Mouse (Mus musculus) neural tube, embryonic 15.5 days (tissue): ENCODE data around the gene Aldh18a1. TPM values are rescaled to one million over a fixed set of nuclear protein-coding genes. Genes with fewer than 3 reads are reported as not detected.
A peak's percentile ranks its signal among the peaks of the same experiment; 100 is the strongest.

Experiments used
- ATAC-seq: fragments of 200-750 bp; cut with Nextera tagmentation; 2 replicates; pipeline ENCODE4 v1.8.0; 2017; ENCODE audit warnings: mild to moderate bottlenecking, moderate TSS enrichment, moderate library complexity; ENCODE audit not compliant: low FRiP score
- H3K27ac ChIP-seq: fragments of 300-500 bp; sonication (generic); replicated peaks from 2 replicates; pipeline ENCODE4 v1.5.1; 2015; ENCODE audit warnings: mild to moderate bottlenecking, inconsistent platforms
- H3K27me3 ChIP-seq: fragments of 300-500 bp; sonication (generic); replicated peaks from 2 replicates; pipeline ENCODE4 v1.6.1; 2015; ENCODE audit warnings: inconsistent platforms
- H3K36me3 ChIP-seq: fragments of 300-500 bp; sonication (generic); 2 replicates; pipeline ENCODE4 v1.6.1; 2015; ENCODE audit warnings: inconsistent platforms
- H3K4me1 ChIP-seq: fragments of 300-500 bp; sonication (generic); 2 replicates; pipeline ENCODE4 v1.6.1; 2015; ENCODE audit warnings: inconsistent platforms
- H3K4me2 ChIP-seq: fragments of 300-500 bp; sonication (generic); 2 replicates; pipeline ENCODE4 v1.6.1; 2015; ENCODE audit warnings: inconsistent platforms, mild to moderate bottlenecking, moderate library complexity
- H3K4me3 ChIP-seq: fragments of 300-500 bp; sonication (generic); replicated peaks from 2 replicates; pipeline ENCODE4 v1.5.1; 2015; ENCODE audit warnings: mild to moderate bottlenecking, inconsistent platforms
- H3K9ac ChIP-seq: fragments of 300-500 bp; sonication (generic); replicated peaks from 2 replicates; pipeline ENCODE4 v1.6.1; 2015; ENCODE audit warnings: mild to moderate bottlenecking, inconsistent platforms
- H3K9me3 ChIP-seq: fragments of 300-500 bp; sonication (generic); replicated peaks from 2 replicates; pipeline ENCODE4 v1.6.1; 2016; ENCODE audit warnings: inconsistent platforms
- WGBS: fragments of 180-500 bp; shearing (Covaris S2); methylation state at CpG from one replicate; pipeline ENCODE4 v1.1.7; 2015; ENCODE audit warnings: mixed read lengths; 5-methylcytosine and 5-hydroxymethylcytosine counted together
- polyA plus RNA-seq: library from polyadenylated mRNA; unstranded; fragments of >200 nt; fragmentation: Nextera tagmentation; extraction: Ambion mirVana; gene quantifications from 2 replicates; pipeline ENCODE4 v1.2.1, GENCODE M21; 2015

The Aldh18a1 gene
- polyA plus RNA-seq, 1 experiment from 2014 or later, result 43.0 TPM

- H3K9ac ChIP-seq, result no peak overlapping the region
- WGBS, result 81% methylated on average over 1 of the region's 1 CpGs
- ATAC-seq, result no peak
Observed at GRCm38 (mm10) chr19:40518706-40519105, 69.6 kb downstream of the Aldh18a1 start.

DNA sequence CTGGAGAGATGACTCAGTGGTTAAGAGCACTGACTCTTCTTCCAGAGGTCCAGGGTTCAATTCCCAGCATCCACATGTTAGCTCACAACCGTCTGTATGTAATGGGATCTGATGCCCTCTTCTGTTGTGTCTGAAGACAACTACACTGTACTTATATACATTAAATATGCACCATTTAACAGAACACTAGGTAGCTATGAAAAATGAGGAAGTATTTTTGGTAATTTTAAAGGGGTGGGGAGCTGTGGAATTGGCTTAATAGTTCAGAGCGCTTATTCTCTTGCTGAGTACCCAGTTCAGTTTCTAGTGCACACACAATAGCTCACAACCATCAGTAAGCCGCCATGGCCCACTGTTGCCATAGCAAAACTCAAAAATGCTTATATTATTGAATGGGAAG lies 72.7 kb downstream of the Aldh18a1 start:
- Histone ChIP-seq H3K27ac (no peak overlapping the region), H3K4me1 (peaks cover 19% of the 10 kb centered on the region), H3K4me2 (no peak overlapping the region), H3K4me3 (no peak overlapping the region), H3K9me3 (no peaks in the 10 kb centered on the region), H3K9ac (no peak overlapping the region), H3K27me3 (no peaks in the 10 kb centered on the region), H3K36me3 (no peaks in the 10 kb centered on the region)
- WGBS, result 93% methylated on average over 3 of the region's 3 CpGs
- no peak for ATAC-seq

More at GRCm38 (mm10) chr19:40518706-40519105, 69.6 kb downstream of the Aldh18a1 start:
- no peaks in the 10 kb centered on the region for H3K4me1 ChIP-seq
- H3K27me3 ChIP-seq, result no peaks in the 10 kb centered on the region
- H3K9me3 ChIP-seq, result no peaks in the 10 kb centered on the region
- H3K27ac ChIP-seq, result no peak overlapping the region
- no peak overlapping the region for H3K4me3 ChIP-seq
- H3K36me3 ChIP-seq, result no peaks in the 10 kb centered on the region
- no peak overlapping the region for H3K4me2 ChIP-seq

GRCm38 (mm10) chr19:40514376-40514775 lies 73.9 kb downstream of the Aldh18a1 start:
- H3K36me3 ChIP-seq, result no peaks in the 10 kb centered on the region
- H3K27me3 ChIP-seq, result no peaks in the 10 kb centered on the region
- 0 out of 2 replicates have a peak overlapping the region, but pooled peaks have one; percentile 63 for H3K4me2 ChIP-seq
- no peaks in the 10 kb centered on the region for H3K9me3 ChIP-seq
- 90% methylated on average over 7 of the region's 7 CpGs for WGBS
- ATAC-seq, result no peak
- H3K9ac ChIP-seq, result no peak overlapping the region
- no peak overlapping the region for H3K4me3 ChIP-seq
- H3K27ac ChIP-seq, result no peak overlapping the region
- peaks cover 29% of the 10 kb centered on the region for H3K4me1 ChIP-seq

GRCm38 (mm10) chr19:40513632-40514078 lies 74.6 kb downstream of the Aldh18a1 start, which contains the start of gene Sorbs1:
Gene Sorbs1 (minus strand): TSS chr19:40513779.
- peak within 1 kb of the TSS; percentile 75 for H3K4me3 ChIP-seq
- no peaks in the 10 kb centered on the region for H3K9me3 ChIP-seq
- peak within 1 kb of the TSS; percentile 91 for H3K27ac ChIP-seq
- peak within 1 kb of the TSS; percentile 63 for H3K4me2 ChIP-seq
- peaks cover 34% of the 10 kb centered on the region for H3K4me1 ChIP-seq
- H3K27me3 ChIP-seq, result no peaks in the 10 kb centered on the region
- peak within 1 kb of the TSS; percentile 87 for H3K9ac ChIP-seq
- H3K36me3 ChIP-seq, result no peaks in the 10 kb centered on the region
- 0% methylated on average over 43 of the region's 51 CpGs for whole genome bisulfite sequencing
- peak; percentile 97 for ATAC-seq

- Histone ChIP-seq H3K36me3 (no peaks in the 10 kb centered on the region), H3K4me2 (peak overlapping the region; percentile 63), H3K9me3 (no peaks in the 10 kb centered on the region), H3K27me3 (no peaks in the 10 kb centered on the region), H3K4me1 (peaks cover 34% of the 10 kb centered on the region), H3K4me3 (peak overlapping the region; percentile 75), H3K9ac (peak overlapping the region; percentile 87), H3K27ac (peak overlapping the region; percentile 91)
- WGBS, result under 1% methylated on average over 34 of the region's 34 CpGs
- peak; percentile 60 for ATAC-seq
Observed at GRCm38 (mm10) chr19:40512500-40513421, 75.5 kb downstream of the Aldh18a1 start.

- no peak for ATAC-seq
- Histone ChIP-seq H3K9me3 (no peaks in the 10 kb centered on the region), H3K4me1 (peaks cover 34% of the 10 kb centered on the region), H3K9ac (peak overlapping the region; percentile 87), H3K36me3 (no peaks in the 10 kb centered on the region), H3K27ac (peak overlapping the region; percentile 91), H3K27me3 (no peaks in the 10 kb centered on the region), H3K4me2 (peak overlapping the region; percentile 63), H3K4me3 (peak overlapping the region; percentile 75)
- WGBS, result 17% methylated on average over 5 of the region's 5 CpGs
Observed at GRCm38 (mm10) chr19:40511679-40512309, 76.5 kb downstream of the Aldh18a1 start.

DNA sequence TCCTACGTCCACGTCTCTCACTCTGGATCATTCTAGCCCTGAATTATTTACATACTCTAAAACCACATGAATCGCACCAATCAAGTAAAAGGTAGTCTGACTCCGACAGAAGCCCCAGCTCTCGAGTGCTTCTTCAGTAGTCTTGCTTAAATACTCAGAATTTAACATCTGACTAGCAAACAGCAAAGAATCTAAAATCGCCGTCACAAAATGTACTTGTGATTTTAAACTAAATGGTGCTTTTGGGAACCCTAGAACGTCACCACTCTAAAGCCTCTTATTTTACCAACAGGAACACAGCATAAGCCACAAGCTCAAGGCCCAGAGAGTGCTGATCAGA lies 77.2 kb downstream of the Aldh18a1 start:
- Histone ChIP-seq H3K36me3 (no peaks in the 10 kb centered on the region), H3K9ac (peak overlapping the region; percentile 37), H3K4me1 (peaks cover 34% of the 10 kb centered on the region), H3K9me3 (no peaks in the 10 kb centered on the region), H3K4me3 (peak overlapping the region; percentile 75), H3K4me2 (peak overlapping the region; percentile 63), H3K27me3 (no peaks in the 10 kb centered on the region), H3K27ac (peak overlapping the region; percentile 58)
- no peak for ATAC-seq
- WGBS, result 41% methylated on average over 8 of the region's 8 CpGs

- peak overlapping the region; percentile 63 for H3K4me2 ChIP-seq
- H3K9ac ChIP-seq, result peak overlapping the region; percentile 37
- peak overlapping the region; percentile 58 for H3K27ac ChIP-seq
- no peaks in the 10 kb centered on the region for H3K36me3 ChIP-seq
- 64% methylated on average over 13 of the region's 13 CpGs for WGBS
- H3K9me3 ChIP-seq, result no peaks in the 10 kb centered on the region
- ATAC-seq, result no peak
- peaks cover 34% of the 10 kb centered on the region for H3K4me1 ChIP-seq
- no peaks in the 10 kb centered on the region for H3K27me3 ChIP-seq
- H3K4me3 ChIP-seq, result peak overlapping the region; percentile 75
Observed at GRCm38 (mm10) chr19:40510387-40511099, 77.7 kb downstream of the Aldh18a1 start.

GRCm38 (mm10) chr19:40509274-40509673 lies 79.0 kb downstream of the Aldh18a1 start:
- Histone ChIP-seq H3K27me3 (no peaks in the 10 kb centered on the region), H3K4me3 (no peak overlapping the region), H3K9me3 (no peaks in the 10 kb centered on the region), H3K4me2 (no peak overlapping the region), H3K4me1 (peaks cover 37% of the 10 kb centered on the region), H3K27ac (no peak overlapping the region; the same call in 1 of the 2 replicates), H3K36me3 (no peaks in the 10 kb centered on the region), H3K9ac (no peak overlapping the region)
- 65% methylated on average over 2 of the region's 2 CpGs for WGBS
- ATAC-seq, result no peak

DNA sequence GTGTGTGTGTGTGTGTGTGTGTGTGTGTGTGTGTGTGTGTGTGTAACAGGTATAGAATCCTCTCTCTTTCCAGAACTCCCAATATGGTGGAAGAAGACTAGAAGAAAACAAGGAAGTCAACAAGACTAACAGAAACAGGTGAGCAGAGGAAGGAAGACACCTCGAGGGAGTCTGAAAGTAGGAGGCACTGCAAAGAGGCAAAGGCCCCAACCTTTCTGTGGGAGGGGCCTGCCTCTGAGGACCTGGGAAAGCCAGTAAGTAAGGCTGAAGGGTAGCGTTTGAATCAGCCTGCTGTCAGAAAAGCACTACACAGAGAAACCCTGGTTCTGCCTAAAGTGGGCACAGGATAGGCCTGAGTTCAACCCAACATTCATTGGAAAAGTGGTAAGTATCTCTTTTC lies 79.4 kb downstream of the Aldh18a1 start:
- no peak overlapping the region for H3K4me3 ChIP-seq
- no peak overlapping the region for H3K9ac ChIP-seq
- H3K4me1 ChIP-seq, result peaks cover 37% of the 10 kb centered on the region
- H3K4me2 ChIP-seq, result no peak overlapping the region
- no peaks in the 10 kb centered on the region for H3K36me3 ChIP-seq
- ATAC-seq, result no peak
- no peaks in the 10 kb centered on the region for H3K9me3 ChIP-seq
- H3K27me3 ChIP-seq, result no peaks in the 10 kb centered on the region
- H3K27ac ChIP-seq, result no peak overlapping the region; the same call in 1 of the 2 replicates
- WGBS, result 38% methylated on average over 2 of the region's 2 CpGs

- no peak overlapping the region for H3K9ac ChIP-seq
- H3K36me3 ChIP-seq, result 0 out of 2 replicates have a peak, but pooled peaks cover 3% of the 10 kb centered on the region
- 92% methylated on average over 3 of the region's 3 CpGs for WGBS
- no peak for ATAC-seq
- H3K4me2 ChIP-seq, result no peak overlapping the region
- H3K27ac ChIP-seq, result no peak overlapping the region
- no peak overlapping the region for H3K4me3 ChIP-seq
- no peaks in the 10 kb centered on the region for H3K27me3 ChIP-seq
- peaks cover 40% of the 10 kb centered on the region for H3K4me1 ChIP-seq
- no peaks in the 10 kb centered on the region for H3K9me3 ChIP-seq
Observed at GRCm38 (mm10) chr19:40506965-40507364, 81.3 kb downstream of the Aldh18a1 start.
